Mouse (Mus musculus) kidney, postnatal 0 days (tissue): ENCODE results near the gene Nrsn1. TPM values are rescaled to one million over a fixed set of nuclear protein-coding genes. Genes with fewer than 3 reads are reported as not detected.
"Not testable (repeated sequence)": the region's sequence is repeated elsewhere in the genome, so short reads cannot be mapped to it uniquely, and the experiment has no call there.

ENCODE experiments used
- ATAC-seq: fragments of 200-750 bp; cut with Nextera tagmentation; replicated peaks from 2 replicates; pipeline ENCODE4 v1.8.0; 2017; ENCODE audit warnings: low read depth, moderate number of reproducible peaks, moderate TSS enrichment, moderate library complexity; ENCODE audit not compliant: low FRiP score
- DNase-seq: peaks from one replicate; pipeline ENCODE4 v3.0.0-alpha.2; 2016; ENCODE audit warnings: low spot score
- H3K27ac ChIP-seq: fragments of 300-500 bp; sonication (generic); 2 replicates; pipeline ENCODE4 v1.5.1; 2014; ENCODE audit warnings: mild to moderate bottlenecking
- H3K27me3 ChIP-seq: fragments of 300-500 bp; sonication (generic); 2 replicates; pipeline ENCODE4 v1.6.1; 2014; ENCODE audit warnings: low read length, mixed read lengths; ENCODE audit not compliant: insufficient read depth
- H3K36me3 ChIP-seq: fragments of 300-500 bp; sonication (generic); 2 replicates; pipeline ENCODE4 v1.6.1; 2014; ENCODE audit warnings: low read length, mixed read lengths; ENCODE audit not compliant: insufficient read depth
- H3K4me1 ChIP-seq: fragments of 300-500 bp; sonication (generic); replicated peaks from 2 replicates; pipeline ENCODE4 v1.6.1; 2014; ENCODE audit warnings: antibody characterized with exemption, low read length, mixed read lengths; ENCODE audit not compliant: insufficient read depth
- H3K4me2 ChIP-seq: fragments of 300-500 bp; sonication (generic); 2 replicates; pipeline ENCODE4 v1.6.1; 2014; ENCODE audit warnings: mild to moderate bottlenecking, low read length, moderate library complexity, mixed read lengths
- H3K4me3 ChIP-seq: fragments of 300-500 bp; sonication (generic); replicated peaks from 2 replicates; pipeline ENCODE4 v1.5.1; 2014; ENCODE audit warnings: low read depth, low read length
- H3K9ac ChIP-seq: fragments of 300-500 bp; sonication (generic); 2 replicates; pipeline ENCODE4 v1.6.1; 2014; ENCODE audit warnings: low read depth, low read length
- H3K9me3 ChIP-seq: fragments of 300-500 bp; sonication (generic); replicated peaks from 2 replicates; pipeline ENCODE4 v1.6.1; 2016; ENCODE audit warnings: low read length, inconsistent platforms, mixed read lengths
- CTCF ChIP-seq: IDR thresholded peaks from 2 replicates; pipeline ENCODE4 v1.5.1; 2016; ENCODE audit warnings: antibody characterized with exemption, low read depth, mild to moderate bottlenecking, moderate library complexity
- WGBS: fragments of 180-500 bp; shearing (Covaris S2); extraction: QIAGEN DNeasy Blood & Tissue Kit; methylation state at CpG from one replicate; pipeline ENCODE4 v1.1.7; 2014; 5-methylcytosine and 5-hydroxymethylcytosine counted together
- polyA plus RNA-seq: library from polyadenylated mRNA; unstranded; fragments of >200 nt; fragmentation: Nextera tagmentation; extraction: Ambion mirVana; gene quantifications from 2 replicates; pipeline ENCODE4 v1.2.1, GENCODE M21; 2015

The Nrsn1 gene
- polyA plus RNA-seq = 0.25 TPM in 1 of 2 replicates, not detected in the other

GRCm38 (mm10) chr13:25270402-25270801, at the start of gene Nrsn1:
TSS of gene Nrsn1 (minus strand) at chr13:25270502.
- H3K27me3 ChIP-seq, H3K9ac ChIP-seq, H3K4me1 ChIP-seq, H3K36me3 ChIP-seq, H3K27ac ChIP-seq, H3K9me3 ChIP-seq, ATAC-seq, DNase-seq: not testable (repeated sequence)
- WGBS = 42% methylated on average over 2 of the region's 2 CpGs
- Histone ChIP-seq H3K4me2 (peak within 1 kb of the TSS; percentile 69), H3K4me3 (peak within 1 kb of the TSS; percentile 28)

DNA sequence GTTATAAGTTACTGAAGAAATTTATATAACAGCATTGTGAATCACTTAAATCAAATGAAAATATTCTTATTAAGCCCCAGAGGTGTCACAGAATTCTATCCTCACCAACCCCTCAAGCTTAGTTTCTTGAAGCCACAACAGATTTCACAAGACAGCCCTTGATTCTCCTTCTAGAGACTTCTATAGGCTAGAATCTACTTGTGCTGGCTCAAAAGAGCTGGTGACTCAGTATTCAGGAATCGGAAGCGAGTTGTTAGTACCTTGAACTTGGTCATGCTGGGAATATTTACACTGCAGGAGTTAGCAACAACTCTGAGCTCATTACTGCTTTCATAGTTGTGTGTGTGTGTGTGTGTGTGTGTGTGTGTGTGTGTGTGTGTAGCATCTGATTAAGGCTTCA, 41.8 kb upstream of the Nrsn1 start:
- H3K27me3 ChIP-seq = no peaks in the 10 kb centered on the region
- ATAC-seq = no peak
- DNase-seq = no peak

DNA sequence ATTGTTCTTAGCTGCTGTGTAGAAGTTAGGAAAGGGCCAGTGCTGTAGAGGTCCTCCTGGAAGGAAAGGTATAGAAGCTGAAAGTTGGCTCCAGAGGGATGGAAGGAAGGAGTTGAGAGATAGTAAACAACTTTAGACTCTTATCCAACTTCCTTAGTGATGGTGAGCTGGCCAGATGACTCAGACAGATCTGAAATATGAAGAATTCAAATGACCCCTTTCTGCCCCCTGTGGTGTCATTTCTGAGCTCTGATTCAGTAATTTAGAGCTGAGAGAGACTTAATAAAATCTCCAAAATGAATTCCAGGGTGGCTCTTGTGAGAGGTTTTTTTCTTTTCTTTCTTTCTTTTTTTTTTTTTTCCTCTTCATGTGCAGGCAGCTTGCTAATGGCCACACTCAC, 39.8 kb upstream of the Nrsn1 start:
- H3K9me3 ChIP-seq = no peaks in the 10 kb centered on the region
- H3K9ac ChIP-seq = no peak overlapping the region
- H3K4me1 ChIP-seq = no peaks in the 10 kb centered on the region
- no peaks in the 10 kb centered on the region for H3K36me3 ChIP-seq
- no peak for ATAC-seq
- no peak for TF ChIP-seq CTCF
- H3K27me3 ChIP-seq = no peaks in the 10 kb centered on the region
- no peak overlapping the region for H3K27ac ChIP-seq
- no peak for DNase-seq
- no peak overlapping the region for H3K4me2 ChIP-seq
- H3K4me3 ChIP-seq = no peak overlapping the region

More for the DNA sequence above, 41.8 kb upstream of the Nrsn1 start:
- Histone ChIP-seq H3K4me2 (no peak overlapping the region), H3K4me3 (no peak overlapping the region), H3K27ac (no peak overlapping the region), H3K36me3 (no peaks in the 10 kb centered on the region), H3K9ac (no peak overlapping the region), H3K9me3 (no peaks in the 10 kb centered on the region), H3K4me1 (no peaks in the 10 kb centered on the region)
- 83% methylated on average over 2 of the region's 2 CpGs for WGBS
- no peak for TF ChIP-seq CTCF

DNA sequence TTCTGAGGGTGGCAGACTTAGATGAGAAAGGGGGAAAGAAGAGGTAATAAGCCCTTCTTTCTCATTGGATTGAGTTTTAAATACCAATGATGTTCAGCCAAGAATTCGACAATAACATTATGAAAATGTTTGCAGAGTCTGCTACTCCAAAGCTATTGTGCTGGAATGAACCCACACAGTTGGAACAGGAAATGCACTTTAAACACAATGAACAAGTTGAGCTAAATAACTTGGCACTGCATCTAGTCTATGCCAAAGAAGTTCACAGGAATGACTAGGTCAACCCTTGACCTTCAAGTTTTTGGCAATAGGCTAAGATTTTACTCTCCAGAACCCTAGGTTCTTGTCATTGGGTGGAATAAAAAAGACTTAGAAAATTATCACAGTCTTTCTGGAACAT, 18.4 kb upstream of the Nrsn1 start:
- ATAC-seq (no peak), DNase-seq (no peak)
- Histone ChIP-seq H3K4me3 (no peak overlapping the region), H3K27me3 (no peaks in the 10 kb centered on the region), H3K27ac (no peak overlapping the region), H3K9ac (no peak overlapping the region), H3K4me1 (no peaks in the 10 kb centered on the region), H3K9me3 (no peaks in the 10 kb centered on the region), H3K4me2 (no peak overlapping the region), H3K36me3 (no peaks in the 10 kb centered on the region)
- 80% methylated on average over 1 of the region's 1 CpGs for WGBS
- no peak for TF ChIP-seq CTCF

DNA sequence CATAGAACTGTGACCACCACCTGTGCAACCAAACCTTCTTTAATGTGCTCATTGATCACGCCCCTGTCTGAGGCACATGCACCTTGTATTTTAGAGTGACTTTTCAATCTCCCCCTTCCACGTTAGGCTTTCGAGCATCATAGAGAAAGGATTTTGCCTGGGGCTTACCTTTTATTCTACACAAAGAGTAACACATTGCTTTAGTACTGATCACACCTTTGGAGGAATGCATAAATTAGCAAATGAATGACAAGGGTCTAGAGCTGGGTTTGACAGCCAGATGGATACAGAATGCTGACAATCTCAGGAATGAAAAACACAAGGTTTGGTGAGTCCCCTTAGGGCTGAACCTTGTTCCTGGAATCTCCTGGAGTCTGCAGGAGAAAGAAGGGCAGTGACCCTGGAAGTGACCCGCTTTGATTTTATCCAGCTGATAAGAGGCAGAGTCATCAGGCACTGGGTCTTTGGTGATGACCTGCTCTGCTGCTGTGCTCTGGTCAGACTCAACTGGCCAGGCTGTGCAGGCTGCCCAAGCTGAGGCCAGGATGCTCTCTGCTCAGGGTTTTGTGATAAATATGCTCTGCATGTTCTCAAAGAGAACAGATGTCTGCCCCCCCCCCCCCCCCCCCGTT, 4.7 kb upstream of the Nrsn1 start:
- H3K27me3 ChIP-seq = no peaks in the 10 kb centered on the region
- DNase-seq (no peak), ATAC-seq (no peak)
- TF ChIP-seq CTCF = no peak
- H3K36me3 ChIP-seq = no peaks in the 10 kb centered on the region
- 53% methylated on average over 5 of the region's 5 CpGs for WGBS
- no peak overlapping the region for H3K4me3 ChIP-seq
- H3K9me3 ChIP-seq = no peaks in the 10 kb centered on the region
- H3K4me1 ChIP-seq = no peaks in the 10 kb centered on the region
- no peak overlapping the region for H3K27ac ChIP-seq
- no peak overlapping the region for H3K4me2 ChIP-seq
- H3K9ac ChIP-seq = no peak overlapping the region

- no peak for ATAC-seq
- 58% methylated on average over 4 of the region's 4 CpGs for WGBS
Observed at GRCm38 (mm10) chr13:25272189-25272588, 1.9 kb upstream of the Nrsn1 start.

More at GRCm38 (mm10) chr13:25272189-25272588, 1.9 kb upstream of the Nrsn1 start:
- Histone ChIP-seq H3K9ac (no peak overlapping the region), H3K4me2 (no peak overlapping the region), H3K36me3 (no peaks in the 10 kb centered on the region), H3K9me3 (no peaks in the 10 kb centered on the region), H3K4me3 (no peak overlapping the region), H3K4me1 (no peaks in the 10 kb centered on the region), H3K27me3 (no peaks in the 10 kb centered on the region), H3K27ac (no peak overlapping the region)
- no peak for TF ChIP-seq CTCF
- DNase-seq = no peak
